Mouse (Mus musculus): Measurements from ENCODE around the gene Olfr818.
"Not testable (repeated sequence)": the region's sequence is repeated elsewhere in the genome, so short reads cannot be mapped to it uniquely, and the experiment has no call there.

Gene Olfr818

GRCm38 (mm10) chr10:129949000-129949399, at the start of gene Olfr818:
Gene Olfr818 (minus strand): TSS chr10:129949100.
- DNase-seq (ENCODE audit: low spot score in 2 of 2): no peak

- DNase-seq (ENCODE audit: low spot score in 2 of 2): not testable (repeated sequence)
Observed at GRCm38 (mm10) chr10:129984962-129985361, 36.1 kb upstream of the Olfr818 start, which contains the start of gene Gm10310. Gene Gm10310 (minus strand): TSS chr10:129985062.

- DNase-seq (ENCODE audit: low spot score in 2 of 2): not testable (repeated sequence)
Observed at GRCm38 (mm10) chr10:129981867-129982266, 33.0 kb upstream of the Olfr818 start.

GRCm38 (mm10) chr10:129976040-129976439, 27.1 kb upstream of the Olfr818 start, which contains the start of gene Olfr247:
Gene Olfr247 (minus strand): TSS chr10:129976140.
- not testable (repeated sequence) for DNase-seq (ENCODE audit: low spot score in 2 of 2)

- DNase-seq (ENCODE audit: low spot score in 2 of 2): not testable (repeated sequence)
Observed at GRCm38 (mm10) chr10:129972994-129973393, 24.1 kb upstream of the Olfr818 start.

GRCm38 (mm10) chr10:129967166-129967565, 18.3 kb upstream of the Olfr818 start, which contains the start of gene Olfr819:
Gene Olfr819 (minus strand): TSS chr10:129967266.
- not testable (repeated sequence) for DNase-seq (ENCODE audit: low spot score in 2 of 2)

- DNase-seq (ENCODE audit: low spot score in 2 of 2): not testable (repeated sequence)
Observed at GRCm38 (mm10) chr10:129966232-129966631, 17.3 kb upstream of the Olfr818 start.

GRCm38 (mm10) chr10:129915497-129915896, 33.4 kb downstream of the Olfr818 start, which contains the start of gene Olfr816:
Gene Olfr816 (minus strand): TSS chr10:129915597.
- no peak for DNase-seq (ENCODE audit: low spot score in 2 of 2)

- DNase-seq (ENCODE audit: low spot score in 2 of 2): not testable (repeated sequence)
Observed at GRCm38 (mm10) chr10:129905767-129906166, 43.1 kb downstream of the Olfr818 start, which contains the start of gene Olfr815. Gene Olfr815 (minus strand): TSS chr10:129905867.

Measured in spleen, postnatal 10 days (tissue).